Mouse (Mus musculus) MEL (cell line): ENCODE results near the gene Gm45234. TPM values are rescaled to one million over a fixed set of nuclear protein-coding genes. Genes with fewer than 3 reads are reported as not detected.
A peak's percentile ranks its signal among the peaks of the same experiment; 100 is the strongest.

ENCODE experiments used
- DNase-seq: peaks from one replicate; pipeline ENCODE4 v3.0.0; 2011; ENCODE audit warnings: low read depth, low spot score
- H3K27ac ChIP-seq: 2 replicates; pipeline ENCODE4 v1.5.1; 2012; ENCODE audit warnings: low read depth, mild to moderate bottlenecking, control low read depth, low read length, moderate library complexity; ENCODE audit not compliant: control insufficient read depth
- H3K27me3 ChIP-seq, 2 experiments: fragments of 150-350 bp in 1 of 2; sonication (generic) in 1 of 2; 2 replicates each; pipeline ENCODE4 v1.6.1; 2012; ENCODE audit warnings: low read length in 2 of 2, mild to moderate bottlenecking in 2 of 2, improper control_type of control experiment in 1 of 2, moderate library complexity in 1 of 2; ENCODE audit not compliant: insufficient read depth in 2 of 2, control insufficient read depth in 1 of 2
- H3K36me3 ChIP-seq, 2 experiments: 2 replicates each; pipeline ENCODE4 v1.6.1; 2012 to 2014; ENCODE audit warnings: low read length in 2 of 2, improper control_type of control experiment in 1 of 2, inconsistent platforms in 1 of 2, mild to moderate bottlenecking in 1 of 2; ENCODE audit not compliant: insufficient read depth in 2 of 2, control insufficient read depth in 1 of 2
- H3K4me1 ChIP-seq, 2 experiments: fragments of 150-350 bp in 1 of 2; sonication (generic) in 1 of 2; 2 replicates each; pipeline ENCODE4 v1.6.1; 2012; ENCODE audit warnings: low read length in 2 of 2, improper control_type of control experiment in 1 of 2, mild to moderate bottlenecking in 1 of 2; ENCODE audit not compliant: insufficient read depth in 2 of 2, control insufficient read depth in 1 of 2
- H3K4me3 ChIP-seq, 2 experiments: fragments of 150-350 bp in 1 of 2; sonication (generic) in 1 of 2; 2 replicates each; pipeline ENCODE4 v1.5.1; 2012; ENCODE audit warnings: low read depth in 2 of 2, low read length in 2 of 2, mild to moderate bottlenecking in 2 of 2, moderate library complexity in 2 of 2, control low read depth in 1 of 2, improper control_type of control experiment in 1 of 2; ENCODE audit not compliant: control insufficient read depth in 1 of 2, insufficient read depth in 1 of 2
- H3K79me2 ChIP-seq: 2 replicates; pipeline ENCODE4 v1.6.1; 2012; ENCODE audit warnings: mild to moderate bottlenecking, low read length, moderate library complexity; ENCODE audit not compliant: control insufficient read depth, poor library complexity, insufficient read depth
- H3K9ac ChIP-seq: 2 replicates; pipeline ENCODE4 v1.6.1; 2012; ENCODE audit warnings: low read depth, mild to moderate bottlenecking, control low read depth, low read length, moderate library complexity; ENCODE audit not compliant: control insufficient read depth, poor library complexity, severe bottlenecking
- H3K9me3 ChIP-seq: fragments of 150-350 bp; sonication (generic); replicated peaks from 2 replicates; pipeline ENCODE4 v1.6.1; 2012; ENCODE audit warnings: mild to moderate bottlenecking, low read length, improper control_type of control experiment, moderate library complexity; ENCODE audit not compliant: insufficient read depth
- CTCF ChIP-seq, 3 experiments: IDR thresholded peaks in 2 of 3; conservative IDR thresholded peaks in 1 of 3; 2 replicates each; pipeline ENCODE4 v1.5.1; 2011 to 2012; ENCODE audit warnings: low read length in 3 of 3, low read depth in 2 of 3, mild to moderate bottlenecking in 2 of 3, improper control_type of control experiment in 1 of 3, inconsistent platforms in 1 of 3, mixed read lengths in 1 of 3, moderate library complexity in 1 of 3; ENCODE audit not compliant: control insufficient read depth in 1 of 3, insufficient read depth in 1 of 3, poor library complexity in 1 of 3, severe bottlenecking in 1 of 3
- EP300 ChIP-seq, 2 experiments: IDR thresholded peaks; 2 replicates each; pipeline ENCODE4 v1.6.1; 2011; ENCODE audit warnings: improper control_type of control experiment in 2 of 2, low read length in 2 of 2, low read depth in 1 of 2, mild to moderate bottlenecking in 1 of 2
- ETS1 ChIP-seq: IDR thresholded peaks from 2 replicates; pipeline ENCODE4 v1.6.1; 2012; ENCODE audit warnings: low read depth, mild to moderate bottlenecking, inconsistent platforms, low read length, improper control_type of control experiment, moderate library complexity
- HCFC1 ChIP-seq: IDR thresholded peaks from 2 replicates; pipeline ENCODE4 v1.6.1; 2012; ENCODE audit warnings: low read depth, mild to moderate bottlenecking, inconsistent platforms, low read length, improper control_type of control experiment, moderate library complexity
- MAX ChIP-seq: IDR thresholded peaks from 2 replicates; pipeline ENCODE4 v1.6.1; 2011; ENCODE audit warnings: low read length, improper control_type of control experiment
- MAZ ChIP-seq: IDR thresholded peaks from 2 replicates; pipeline ENCODE4 v1.6.1; 2012; ENCODE audit warnings: low read depth, mild to moderate bottlenecking, inconsistent platforms, low read length, improper control_type of control experiment
- MEF2A ChIP-seq: IDR thresholded peaks from 2 replicates; pipeline ENCODE4 v1.6.1; 2014; ENCODE audit warnings: low read depth, mild to moderate bottlenecking, inconsistent platforms, low read length, improper control_type of control experiment; ENCODE audit not compliant: poor library complexity, insufficient replicate concordance, severe bottlenecking; ENCODE audit errors: extremely low read depth
- MYB ChIP-seq: IDR thresholded peaks from 2 replicates; pipeline ENCODE4 v1.6.1; 2011; ENCODE audit warnings: mild to moderate bottlenecking, low read depth, low read length, improper control_type of control experiment
- MYC ChIP-seq: IDR thresholded peaks from 2 replicates; pipeline ENCODE4 v1.6.1; 2011; ENCODE audit warnings: low read depth, mild to moderate bottlenecking, low read length, improper control_type of control experiment, moderate library complexity
- POLR2AphosphoS2 ChIP-seq: IDR thresholded peaks from 2 replicates; pipeline ENCODE4 v1.6.1; 2011; ENCODE audit warnings: low read length, improper control_type of control experiment
- RAD21 ChIP-seq: IDR thresholded peaks from 2 replicates; pipeline ENCODE4 v1.6.1; 2011; ENCODE audit warnings: mild to moderate bottlenecking, low read depth, low read length, improper control_type of control experiment
- UBTF ChIP-seq: IDR thresholded peaks from 2 replicates; pipeline ENCODE4 v1.6.1; 2012; ENCODE audit warnings: low read depth, mild to moderate bottlenecking, inconsistent platforms, low read length, improper control_type of control experiment, moderate library complexity, borderline replicate concordance; ENCODE audit not compliant: insufficient read depth
- USF2 ChIP-seq, 2 experiments: IDR thresholded peaks; 2 replicates each; pipeline ENCODE4 v1.6.1; 2011 to 2012; ENCODE audit warnings: improper control_type of control experiment in 2 of 2, low read length in 2 of 2, borderline replicate concordance in 1 of 2, inconsistent platforms in 1 of 2, low read depth in 1 of 2, mild to moderate bottlenecking in 1 of 2; ENCODE audit not compliant: insufficient read depth in 1 of 2
- ZKSCAN1 ChIP-seq: IDR thresholded peaks from 2 replicates; pipeline ENCODE4 v1.6.1; 2012; ENCODE audit warnings: low read depth, mild to moderate bottlenecking, inconsistent platforms, low read length, improper control_type of control experiment, moderate library complexity
- polyA plus RNA-seq, 2 experiments: library from polyadenylated mRNA; stranded (reverse) in 1 of 2; unstranded in 1 of 2; fragments of >175 nt in 1 of 2; fragments of >200 nt in 1 of 2; gene quantifications; 2 replicates each; pipeline versions ENCODE4 v1.2.1 to v1.2.4; 2012; ENCODE audit warnings: low replicate concordance in 2 of 2, low read depth in 1 of 2; ENCODE audit not compliant: insufficient read length in 2 of 2, insufficient read depth in 1 of 2, missing spikeins in 1 of 2
- total RNA-seq: library from RNA; depleted of rRNA; stranded (reverse); fragments of 300-350 nt; gene quantifications from 2 replicates; pipeline ENCODE4 v1.2.3, GENCODE M21; 2012

The Gm45234 gene
- total and polyA plus RNA-seq, 3 experiments = 0.15 TPM; not detected in 2

DNA sequence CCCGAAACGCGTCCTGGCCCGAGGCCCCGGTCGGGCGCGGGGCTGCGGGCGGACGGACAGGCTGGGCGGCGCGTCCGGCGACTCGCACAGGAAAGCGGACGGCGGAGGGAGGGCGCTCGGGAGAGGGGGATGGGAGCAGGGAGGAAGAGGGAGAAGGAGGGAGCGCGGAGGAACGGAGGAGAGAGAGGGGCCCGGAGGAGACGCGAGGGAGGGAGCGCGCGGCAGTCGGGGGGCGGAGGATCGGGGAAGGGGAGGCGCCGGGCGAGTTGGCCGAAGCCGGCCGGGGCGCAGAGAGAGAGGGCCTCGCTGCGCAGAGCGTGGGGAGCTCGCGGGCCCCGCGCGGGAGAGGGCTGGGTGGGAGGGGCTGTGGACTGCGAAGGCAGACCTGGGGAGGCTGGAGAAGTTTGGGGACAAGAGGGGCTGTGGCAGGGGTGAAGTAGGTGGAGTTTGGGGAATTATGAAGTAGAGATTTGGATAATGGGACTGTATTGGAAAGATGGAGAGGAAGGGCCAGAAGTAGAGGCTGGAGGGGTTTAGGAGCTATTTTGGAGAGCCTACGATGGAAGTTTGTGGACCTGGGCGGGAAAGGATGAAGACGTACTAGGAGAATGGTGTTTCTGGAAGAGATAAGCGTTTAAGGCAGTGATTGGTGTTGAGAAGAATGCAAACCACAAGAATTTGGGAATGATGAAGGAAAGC is 980 bp upstream of the Gm45234 start (continued):
- TF ChIP-seq ETS1 (no peak), EP300 (IDR thresholded peaks at IDR 0.05; ENCODE audit: low read depth in 1 of 2, low read length in 2 of 2) (no peak), MAX (no peak), POLR2AphosphoS2 (no peak)

- Histone ChIP-seq H3K4me3 (peak overlapping the region; percentile 66 to 82), H3K27ac (no peak overlapping the region), H3K9me3 (no peaks in the 10 kb centered on the region), H3K36me3 (peaks cover 0 to 2% of the 10 kb centered on the region in 2 experiments; a peak in 1 of 4 replicates), H3K79me2 (peaks cover 14% of the 10 kb centered on the region), H3K27me3 (no peaks in the 10 kb centered on the region), H3K4me1 (peaks cover 2 to 32% of the 10 kb centered on the region in 2 experiments; a peak in 3 of 4 replicates), H3K9ac (peak overlapping the region; percentile 77)
- no peak for TF ChIP-seq MYB
- no peak for TF ChIP-seq USF2 (IDR thresholded peaks at IDR 0.05; ENCODE audit: borderline replicate concordance in 1 of 2, insufficient read depth in 1 of 2, low read depth in 1 of 2, low read length in 2 of 2)
- TF ChIP-seq MYC = no peak
- TF ChIP-seq UBTF = no peak
- no peak for TF ChIP-seq MEF2A
- no peak for TF ChIP-seq MAZ
- TF ChIP-seq CTCF (IDR thresholded peaks at IDR 0.05 in 2 of 3, conservative IDR thresholded peaks at IDR 0.05 in 1 of 3; ENCODE audit: control insufficient read depth in 1 of 3, insufficient read depth in 1 of 3, low read depth in 2 of 3, low read length in 3 of 3, poor library complexity in 1 of 3, severe bottlenecking in 1 of 3) = no peak
- no peak for TF ChIP-seq HCFC1
- TF ChIP-seq ETS1 = no peak
- DNase-seq = no peak
Measured at GRCm38 (mm10) chr6:124755306-124755705, 515 bp downstream of the Gm45234 start.

- H3K9ac ChIP-seq = no peak overlapping the region
- peaks cover 2 to 28% of the 10 kb centered on the region in 2 experiments; a peak in 3 of 4 replicates for H3K4me1 ChIP-seq
- H3K79me2 ChIP-seq = peaks cover 14% of the 10 kb centered on the region
- H3K36me3 ChIP-seq = peaks cover 0 to 2% of the 10 kb centered on the region in 2 experiments; a peak in 1 of 4 replicates
- no peak for DNase-seq
- TF ChIP-seq RAD21 (no peak), ZKSCAN1 (no peak), CTCF (IDR thresholded peaks at IDR 0.05 in 2 of 3, conservative IDR thresholded peaks at IDR 0.05 in 1 of 3; ENCODE audit: control insufficient read depth in 1 of 3, insufficient read depth in 1 of 3, low read depth in 2 of 3, low read length in 3 of 3, poor library complexity in 1 of 3, severe bottlenecking in 1 of 3) (no peak), UBTF (no peak)
- H3K27ac ChIP-seq = no peak overlapping the region
- H3K4me3 ChIP-seq = no peak overlapping the region
- no peaks in the 10 kb centered on the region for H3K9me3 ChIP-seq
- no peaks in the 10 kb centered on the region for H3K27me3 ChIP-seq
Measured at GRCm38 (mm10) chr6:124753861-124754260, 2.0 kb downstream of the Gm45234 start.
